Mouse (Mus musculus) lung, postnatal 0 days (tissue): ENCODE measurements around the gene Gm11437. TPM values are rescaled to one million over a fixed set of nuclear protein-coding genes. Genes with fewer than 3 reads are reported as not detected.

Source experiments
- ATAC-seq: fragments of 200-750 bp; cut with Nextera tagmentation; 2 replicates; pipeline ENCODE4 v1.8.0; 2017; ENCODE audit warnings: moderate library complexity
- DNase-seq: peaks from one replicate; pipeline ENCODE4 v3.0.0-alpha.2; 2016; ENCODE audit warnings: low spot score
- H3K27ac ChIP-seq: fragments of 300-500 bp; sonication (generic); 2 replicates; pipeline ENCODE4 v1.5.1; 2014; ENCODE audit warnings: antibody characterized with exemption, mild to moderate bottlenecking, low read length, mixed read lengths
- H3K27me3 ChIP-seq: fragments of 300-500 bp; sonication (generic); replicated peaks from 2 replicates; pipeline ENCODE4 v1.6.1; 2014; ENCODE audit warnings: low read length, mixed read lengths; ENCODE audit not compliant: insufficient read depth
- H3K36me3 ChIP-seq: fragments of 300-500 bp; sonication (generic); 2 replicates; pipeline ENCODE4 v1.6.1; 2014; ENCODE audit warnings: low read length, mixed read lengths; ENCODE audit not compliant: insufficient read depth
- H3K4me1 ChIP-seq: fragments of 300-500 bp; sonication (generic); 2 replicates; pipeline ENCODE4 v1.6.1; 2014; ENCODE audit warnings: antibody characterized with exemption, low read depth, low read length, mixed read lengths; ENCODE audit not compliant: insufficient read depth
- H3K4me2 ChIP-seq: fragments of 300-500 bp; sonication (generic); replicated peaks from 2 replicates; pipeline ENCODE4 v1.6.1; 2014; ENCODE audit warnings: low read depth, mild to moderate bottlenecking, low read length, moderate library complexity, mixed read lengths
- H3K4me3 ChIP-seq: fragments of 300-500 bp; sonication (generic); 2 replicates; pipeline ENCODE4 v1.5.1; 2014; ENCODE audit warnings: low read depth, low read length
- H3K9ac ChIP-seq: fragments of 300-500 bp; sonication (generic); replicated peaks from 2 replicates; pipeline ENCODE4 v1.6.1; 2014; ENCODE audit warnings: low read depth, mild to moderate bottlenecking
- H3K9me3 ChIP-seq: fragments of 300-500 bp; sonication (generic); 2 replicates; pipeline ENCODE4 v1.6.1; 2016; ENCODE audit warnings: low read length, mixed read lengths
- CTCF ChIP-seq: IDR thresholded peaks from 2 replicates; pipeline ENCODE4 v1.5.1; 2016; ENCODE audit warnings: antibody characterized with exemption, mild to moderate bottlenecking
- EP300 ChIP-seq: IDR thresholded peaks from 2 replicates; pipeline ENCODE4 v1.6.1; 2016; ENCODE audit warnings: antibody characterized with exemption, mild to moderate bottlenecking, control low read depth
- WGBS: fragments of 180-500 bp; shearing (Covaris S2); extraction: QIAGEN DNeasy Blood & Tissue Kit; methylation state at CpG from one replicate; pipeline ENCODE4 v1.1.7; 2014; 5-methylcytosine and 5-hydroxymethylcytosine counted together
- polyA plus RNA-seq: library from polyadenylated mRNA; unstranded; fragments of >200 nt; fragmentation: Nextera tagmentation; extraction: Ambion mirVana; gene quantifications from 2 replicates; pipeline ENCODE4 v1.2.1, GENCODE M21; 2015

Gene Gm11437
- polyA plus RNA-seq, 1 experiment from 2014 or later: not detected

GRCm38 (mm10) chr11:84146081-84146480, 21.2 kb downstream of the Gm11437 start:
- Histone ChIP-seq H3K9me3 (no peaks in the 10 kb centered on the region), H3K4me3 (no peak overlapping the region), H3K27me3 (no peaks in the 10 kb centered on the region), H3K27ac (no peak overlapping the region), H3K9ac (no peak overlapping the region), H3K36me3 (no peaks in the 10 kb centered on the region), H3K4me1 (no peaks in the 10 kb centered on the region), H3K4me2 (no peak overlapping the region)
- ATAC-seq: no peak
- WGBS: 55% methylated on average over 3 of the region's 3 CpGs
- TF ChIP-seq EP300: no peak
- TF ChIP-seq CTCF: no peak
- DNase-seq: no peak

- TF ChIP-seq CTCF (no peak), EP300 (no peak)
- DNase-seq: no peak
- Histone ChIP-seq H3K27ac (no peak overlapping the region), H3K36me3 (no peaks in the 10 kb centered on the region), H3K4me2 (no peak overlapping the region), H3K9me3 (no peaks in the 10 kb centered on the region), H3K9ac (no peak overlapping the region), H3K4me3 (no peak overlapping the region), H3K4me1 (no peaks in the 10 kb centered on the region), H3K27me3 (no peaks in the 10 kb centered on the region)
- 57% methylated on average over 10 of the region's 10 CpGs for WGBS
- ATAC-seq: no peak
Observed at GRCm38 (mm10) chr11:84145201-84145798, 22.0 kb downstream of the Gm11437 start.

DNA sequence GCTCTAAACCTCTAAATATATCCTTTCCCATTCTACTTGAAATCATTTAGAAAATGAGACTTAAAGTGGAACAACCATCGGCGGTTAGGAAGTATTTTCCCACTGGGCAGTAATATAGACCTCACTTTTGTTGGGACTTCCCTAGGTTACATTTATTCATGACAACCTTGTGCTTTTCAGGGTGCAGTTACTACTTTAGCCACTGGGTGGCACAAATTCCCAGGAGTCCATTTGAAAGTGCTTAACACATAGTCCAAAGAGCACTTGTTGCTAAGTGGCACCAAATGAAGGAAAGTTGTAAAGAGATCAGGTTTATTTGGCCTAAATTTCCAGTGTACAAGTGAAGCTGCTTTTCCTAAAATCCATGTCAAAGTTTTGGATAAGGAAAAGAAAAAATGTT, 25.5 kb downstream of the Gm11437 start:
- DNase-seq (peak; percentile 69), ATAC-seq (peak; percentile 48)
- H3K9ac ChIP-seq: no peak overlapping the region
- no peaks in the 10 kb centered on the region for H3K27me3 ChIP-seq
- H3K4me1 ChIP-seq: no peaks in the 10 kb centered on the region
- 56% methylated on average over 2 of the region's 2 CpGs for whole genome bisulfite sequencing
- H3K4me2 ChIP-seq: no peak overlapping the region
- H3K27ac ChIP-seq: no peak overlapping the region
- H3K9me3 ChIP-seq: no peaks in the 10 kb centered on the region
- no peaks in the 10 kb centered on the region for H3K36me3 ChIP-seq
- no peak overlapping the region for H3K4me3 ChIP-seq
- TF ChIP-seq EP300: no peak
- peak; percentile 86 for TF ChIP-seq CTCF

DNA sequence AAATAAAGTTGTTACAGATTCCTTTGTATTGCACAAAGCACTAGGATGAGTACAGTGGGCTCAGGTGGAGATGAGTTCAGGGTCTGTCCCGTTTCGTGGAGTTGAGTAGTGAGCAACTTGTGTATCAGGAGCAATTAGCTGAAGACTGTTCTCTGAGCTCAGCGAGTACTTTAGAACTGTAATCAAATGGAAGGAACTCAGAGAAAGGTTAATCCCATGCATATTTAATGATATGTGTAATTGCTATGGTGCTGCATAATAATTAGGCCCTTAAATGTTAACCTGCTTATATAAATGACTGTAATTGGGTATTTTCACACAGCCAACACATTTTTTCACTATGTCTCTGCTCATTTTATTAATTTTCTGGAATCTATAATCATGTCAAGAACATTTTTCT, 30.8 kb downstream of the Gm11437 start:
- TF ChIP-seq EP300: no peak
- TF ChIP-seq CTCF: no peak

GRCm38 (mm10) chr11:84134331-84134860, 32.9 kb downstream of the Gm11437 start:
- Histone ChIP-seq H3K4me2 (no peak overlapping the region), H3K9ac (no peak overlapping the region), H3K4me1 (no peaks in the 10 kb centered on the region; the same call in 1 of the 2 replicates), H3K27ac (no peak overlapping the region), H3K27me3 (no peaks in the 10 kb centered on the region), H3K36me3 (no peaks in the 10 kb centered on the region), H3K4me3 (no peak overlapping the region), H3K9me3 (no peaks in the 10 kb centered on the region)
- TF ChIP-seq EP300: peak; percentile 71
- TF ChIP-seq CTCF: peak; percentile 60
- WGBS: 66% methylated on average over 2 of the region's 2 CpGs
- peak; percentile 39 for DNase-seq
- ATAC-seq: peak; percentile 55; the same call in 1 of the 2 replicates

More for the DNA sequence above, 30.8 kb downstream of the Gm11437 start:
- no peaks in the 10 kb centered on the region for H3K27me3 ChIP-seq
- 89% methylated on average over 3 of the region's 3 CpGs for WGBS
- H3K4me1 ChIP-seq: no peaks in the 10 kb centered on the region
- H3K4me2 ChIP-seq: no peak overlapping the region
- H3K4me3 ChIP-seq: no peak overlapping the region
- ATAC-seq: no peak
- no peak overlapping the region for H3K27ac ChIP-seq
- H3K36me3 ChIP-seq: no peaks in the 10 kb centered on the region
- DNase-seq: no peak
- no peak overlapping the region for H3K9ac ChIP-seq
- H3K9me3 ChIP-seq: no peaks in the 10 kb centered on the region

DNA sequence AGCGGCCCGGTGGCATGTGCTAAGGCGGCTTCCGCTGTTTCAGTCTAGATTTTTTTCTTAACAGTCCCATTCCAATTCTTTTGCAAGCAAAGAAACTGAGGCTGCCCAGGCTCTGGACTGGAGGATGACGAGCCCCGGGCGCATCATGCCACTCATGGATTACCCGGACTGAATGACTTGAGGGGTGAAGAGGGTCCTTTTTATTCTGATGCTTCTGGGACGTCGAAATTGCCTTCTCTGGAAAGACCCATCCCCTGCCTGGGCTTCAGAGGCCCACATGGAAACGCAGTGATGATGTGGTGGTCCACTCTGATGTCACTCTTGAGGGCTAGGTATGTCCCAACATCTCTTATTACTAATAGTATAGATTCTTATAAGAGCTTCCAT, 37.5 kb downstream of the Gm11437 start:
- 8% methylated on average over 11 of the region's 11 CpGs for WGBS
- Histone ChIP-seq H3K9me3 (no peaks in the 10 kb centered on the region), H3K4me3 (peak overlapping the region; percentile 81), H3K36me3 (peaks cover 12% of the 10 kb centered on the region; the same call in 1 of the 2 replicates), H3K27me3 (no peaks in the 10 kb centered on the region), H3K27ac (no peak overlapping the region), H3K4me2 (peak overlapping the region; percentile 75), H3K9ac (0 out of 2 replicates have a peak overlapping the region, but pooled peaks have one; percentile 16), H3K4me1 (no peaks in the 10 kb centered on the region; the same call in 1 of the 2 replicates)
- no peak for TF ChIP-seq EP300
- no peak for TF ChIP-seq CTCF
- ATAC-seq (peak; percentile 1; the same call in 1 of the 2 replicates), DNase-seq (no peak)
